Mouse (Mus musculus) adrenal gland, adult 10 weeks (tissue): ENCODE data around the gene Gm10097. TPM values are rescaled to one million over a fixed set of nuclear protein-coding genes. Genes with fewer than 3 reads are reported as not detected.

Source experiments
- polyA plus RNA-seq: library from polyadenylated mRNA; stranded (reverse); fragments of 350-450 nt; fragmentation: Illumina TruSeq; extraction: RNeasy Lipid Tissue Mini Kit (QIAGEN cat#74804); gene quantifications from one replicate; pipeline ENCODE4 v1.2.3, GENCODE M21; 2014; ENCODE audit warnings: low read depth, low replicate concordance

Gene Gm10097
- polyA plus RNA-seq = not detected

GRCm38 (mm10) chr10:5068676-5069265 is at the start of gene Gm10097:
TSS of gene Gm10097 (plus strand) at chr10:5069192.

